Mouse (Mus musculus): ENCODE measurements around the gene 2700097O09Rik.
"Not testable (repeated sequence)": the region's sequence is repeated elsewhere in the genome, so short reads cannot be mapped to it uniquely, and the experiment has no call there.

2700097O09Rik gene

DNA sequence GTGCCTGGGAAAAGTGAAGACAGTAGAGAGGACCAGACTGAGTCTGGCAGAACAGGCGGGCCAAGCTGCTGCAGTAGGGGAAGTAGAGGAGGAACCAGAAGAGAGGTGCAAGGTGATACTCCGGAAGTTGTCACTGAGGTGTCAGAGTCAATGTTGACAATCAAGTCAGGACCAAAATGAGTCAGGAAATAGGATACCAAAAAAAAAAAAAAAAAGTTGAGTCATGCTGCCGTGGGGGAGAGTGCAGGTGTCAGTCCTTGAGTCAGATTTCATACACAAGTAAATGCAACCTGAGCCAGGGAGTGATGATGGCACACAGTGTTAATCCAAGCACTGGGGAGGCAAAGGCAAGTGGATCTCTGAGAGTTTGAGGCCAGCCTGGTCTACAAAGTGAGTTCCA lies 52.8 kb downstream of the 2700097O09Rik start:
- no peak for DNase-seq

GRCm38 (mm10) chr12:55023284-55023683 lies 56.6 kb downstream of the 2700097O09Rik start:
- DNase-seq, result no peak

DNA sequence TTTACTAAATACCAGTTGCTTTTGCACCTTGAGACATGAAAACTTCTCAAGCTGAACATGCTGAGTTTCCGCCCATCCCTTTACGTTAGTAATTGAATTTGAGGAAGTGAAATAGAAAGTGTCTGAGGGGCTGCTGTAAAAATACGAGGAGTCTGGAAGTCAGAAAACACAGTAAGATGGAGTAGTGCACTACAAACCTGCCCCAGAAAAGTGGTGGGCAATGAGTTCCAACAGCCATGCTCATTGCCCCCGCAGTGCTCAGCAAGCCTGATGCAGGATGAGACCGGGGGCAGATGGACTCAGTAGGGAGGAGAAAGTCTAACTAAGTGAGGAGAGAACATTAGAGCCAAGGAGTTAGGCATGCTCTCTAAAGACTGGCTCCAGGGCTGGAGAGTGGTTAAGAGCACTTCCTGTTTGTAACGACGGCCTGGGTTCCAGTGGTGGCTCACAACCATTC lies 60.5 kb downstream of the 2700097O09Rik start:
- DNase-seq, result no peak

GRCm38 (mm10) chr12:55017119-55017721 lies 62.7 kb downstream of the 2700097O09Rik start:
- no peak for DNase-seq

DNA sequence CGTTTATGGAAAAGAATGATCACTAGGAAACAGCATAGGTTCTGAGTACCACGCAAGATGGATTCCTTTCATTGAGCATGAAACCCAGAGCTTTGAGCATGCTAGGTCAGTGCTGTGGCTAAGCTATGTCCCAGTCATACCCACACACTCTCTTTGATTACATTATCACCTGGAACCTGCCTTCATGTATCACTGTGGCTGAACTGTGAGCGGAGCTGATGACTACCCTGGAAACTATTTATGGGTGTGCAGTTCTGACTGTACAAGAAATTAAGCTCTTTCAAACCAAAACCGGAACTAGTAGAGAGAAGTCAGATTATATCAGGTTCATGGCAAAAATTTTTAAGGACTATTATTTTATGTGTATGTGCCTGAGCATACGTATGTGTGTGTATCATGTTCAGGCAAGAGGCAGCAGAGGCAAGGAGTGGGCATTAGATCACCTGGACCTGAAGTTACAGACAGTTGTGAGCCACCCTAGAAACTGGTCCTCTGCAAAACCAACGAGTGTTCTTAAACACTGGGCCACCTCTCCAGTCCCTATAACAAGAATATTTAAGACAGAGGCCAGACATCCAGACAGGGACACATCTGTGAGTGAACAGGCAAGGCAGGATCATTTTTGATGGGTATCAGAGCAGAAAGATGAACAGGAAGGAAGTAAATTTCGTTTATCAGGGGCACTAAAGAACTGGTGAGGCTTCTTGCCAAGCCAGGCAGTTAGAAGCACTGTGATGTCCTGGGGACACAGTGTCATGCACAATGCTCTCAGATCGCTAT lies 63.4 kb downstream of the 2700097O09Rik start:
- DNase-seq, result no peak

DNA sequence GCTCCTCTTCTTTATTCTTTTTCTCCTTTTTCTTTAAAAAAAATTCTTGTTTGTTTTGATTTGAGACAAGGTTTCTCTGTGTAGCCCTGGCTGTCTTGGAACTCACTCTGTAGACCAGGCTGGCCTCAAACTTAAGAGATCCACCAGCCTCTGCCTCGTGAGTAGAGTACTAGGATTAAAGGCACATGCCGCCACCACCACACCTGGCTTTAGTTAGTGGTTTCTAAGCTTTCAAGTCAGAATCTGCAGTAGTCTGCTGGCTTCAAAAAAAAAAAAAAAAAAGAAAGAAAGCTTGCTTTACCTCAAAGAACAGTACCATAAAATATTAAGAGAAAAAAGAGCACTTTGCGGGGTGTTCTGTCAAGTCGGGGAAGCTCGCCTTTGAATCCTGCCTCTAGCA lies 64.5 kb downstream of the 2700097O09Rik start:
- DNase-seq, result no peak

DNA sequence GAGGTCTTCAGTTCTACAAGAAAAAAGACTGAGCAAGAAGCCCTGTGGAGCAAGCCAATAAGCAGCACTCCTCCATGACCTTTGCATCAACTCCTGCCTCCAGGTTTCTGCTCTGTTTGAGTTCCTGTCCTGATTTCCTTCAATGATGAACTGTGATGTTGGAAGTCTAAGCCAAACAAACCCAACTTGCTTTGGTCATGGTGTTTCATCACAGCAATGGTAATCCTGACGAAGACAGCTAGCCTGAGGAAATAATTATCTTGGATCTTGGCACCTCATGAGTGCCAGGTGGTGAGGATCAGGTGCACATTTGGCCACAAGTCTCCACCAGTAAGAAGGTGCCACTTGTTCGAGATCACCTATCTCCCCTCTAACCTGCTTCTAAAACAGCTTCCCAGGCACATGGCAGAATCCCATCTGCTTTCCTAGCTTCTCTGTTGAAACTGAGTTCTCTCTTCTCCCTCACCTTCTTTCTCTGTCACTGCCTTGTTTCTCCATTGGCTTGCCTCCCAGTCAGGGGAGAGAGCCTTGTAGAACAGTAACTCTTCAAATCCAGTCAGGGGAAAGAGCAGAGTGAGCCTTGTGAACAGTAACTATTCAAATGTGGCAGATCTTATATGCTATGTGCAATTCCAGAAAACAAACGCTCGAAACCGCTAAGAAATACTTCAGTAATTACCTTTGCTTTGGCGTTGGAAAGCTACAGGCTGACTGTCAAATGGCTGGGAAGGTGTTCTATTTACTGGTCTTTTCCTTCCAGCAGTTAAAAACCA lies 66.1 kb downstream of the 2700097O09Rik start, which contains the start of gene Baz1a:
Gene Baz1a (minus strand): TSS at position 723 of the 773 bp plus-strand sequence.
- DNase-seq, result no peak

DNA sequence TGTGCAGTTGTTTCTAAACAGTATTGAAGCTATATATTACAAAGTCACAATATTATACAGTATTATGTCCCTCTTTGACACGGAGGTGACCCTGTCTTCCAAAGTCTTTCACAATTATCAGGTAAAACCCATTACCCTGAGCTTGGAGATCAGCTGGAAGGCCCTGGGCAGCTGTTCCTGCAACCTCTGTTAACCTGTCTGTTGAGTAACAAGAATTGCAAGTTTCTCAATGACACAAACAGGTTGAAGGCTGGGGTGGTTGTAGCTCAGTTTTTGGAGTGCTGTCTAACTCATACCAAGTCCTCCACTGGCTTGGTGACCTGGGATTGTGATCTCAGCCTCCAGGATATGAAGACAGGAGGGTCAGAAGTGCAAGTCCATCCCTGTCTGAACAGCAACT lies 66.9 kb downstream of the 2700097O09Rik start:
- no peak for DNase-seq

DNA sequence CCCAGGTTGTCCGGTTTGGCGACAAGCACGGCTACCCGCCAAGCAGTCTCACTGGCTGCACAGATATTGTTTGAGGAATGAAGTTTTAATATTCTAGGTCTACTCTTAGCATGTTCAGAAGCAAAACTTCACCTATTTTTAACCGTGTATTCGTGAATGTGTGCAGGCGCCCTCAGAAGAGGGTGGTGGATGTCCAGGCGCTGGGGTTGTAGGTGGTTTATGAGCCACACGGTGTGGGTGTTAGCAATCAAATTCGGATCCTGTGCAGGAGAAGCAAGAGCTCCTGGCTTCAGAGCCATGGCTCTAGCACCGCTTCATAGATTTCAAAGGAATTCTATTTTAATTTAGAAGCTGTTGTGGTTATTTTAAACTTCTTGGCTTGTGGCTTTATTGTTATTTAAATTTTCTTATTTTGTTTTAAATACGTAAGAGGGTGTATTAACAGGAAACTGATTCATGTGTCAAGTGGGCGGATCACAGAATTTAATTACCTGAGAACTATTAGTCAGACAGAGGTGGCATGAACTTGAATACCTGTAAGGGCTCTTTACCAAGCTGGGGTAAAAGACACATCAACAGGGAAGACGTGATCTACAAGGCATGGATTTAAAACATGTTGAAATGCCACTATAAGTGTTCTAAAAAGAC lies 72.4 kb downstream of the 2700097O09Rik start:
- DNase-seq, result no peak

- DNase-seq, result no peak
Measured at GRCm38 (mm10) chr12:55006071-55006470, 73.8 kb downstream of the 2700097O09Rik start.

- DNase-seq, result no peak
Measured at GRCm38 (mm10) chr12:55004396-55004795, 75.5 kb downstream of the 2700097O09Rik start.

GRCm38 (mm10) chr12:55003843-55004242 lies 76.1 kb downstream of the 2700097O09Rik start:
- no peak for DNase-seq

GRCm38 (mm10) chr12:55002532-55002931 lies 77.4 kb downstream of the 2700097O09Rik start:
- not testable (repeated sequence) for DNase-seq

- peak; percentile 20 for DNase-seq
Measured at GRCm38 (mm10) chr12:54999016-54999690, 80.8 kb downstream of the 2700097O09Rik start.

GRCm38 (mm10) chr12:54998411-54998810 lies 81.5 kb downstream of the 2700097O09Rik start:
- DNase-seq, result no peak

- DNase-seq, result no peak
Measured at GRCm38 (mm10) chr12:54996979-54997474, 82.9 kb downstream of the 2700097O09Rik start.

DNA sequence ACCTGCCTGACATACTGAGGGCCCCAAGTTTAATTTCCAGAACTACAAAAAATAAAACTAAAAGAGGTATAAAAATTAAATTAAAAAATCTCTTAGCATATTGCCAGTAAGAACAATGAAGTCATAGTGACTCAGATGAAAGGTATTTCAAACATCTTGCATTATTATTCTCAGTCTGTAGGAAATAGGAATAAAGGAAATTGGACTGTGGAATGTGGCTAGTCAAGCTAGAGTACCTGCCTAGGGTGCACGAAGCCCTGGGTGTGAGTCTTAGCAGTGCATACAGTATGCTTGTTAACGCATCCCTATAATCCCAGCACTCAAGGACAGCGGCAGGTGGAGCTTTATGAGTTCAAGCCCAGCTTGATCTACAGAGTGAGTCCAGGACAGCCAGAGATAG lies 83.9 kb downstream of the 2700097O09Rik start:
- no peak for DNase-seq
